Mouse (Mus musculus) monocyte, adult 2 months (primary cell): Measurements from ENCODE around the gene Olfr165.
"Not testable (repeated sequence)": the region's sequence is repeated elsewhere in the genome, so short reads cannot be mapped to it uniquely, and the experiment has no call there.

ENCODE experiments used
- DNase-seq, 2 experiments: peaks; one replicate each; pipeline ENCODE4 v3.0.0; 2022; ENCODE audit warnings: low spot score in 2 of 2, low read depth in 1 of 2

Gene Olfr165

GRCm38 (mm10) chr16:19423034-19423433 lies at the start of gene Olfr165:
TSS of gene Olfr165 (minus strand) at chr16:19423134.
- DNase-seq, result no peak

- DNase-seq, result no peak
Observed at GRCm38 (mm10) chr16:19464365-19464764, 41.4 kb upstream of the Olfr165 start.

- DNase-seq, result not testable (repeated sequence)
Observed at GRCm38 (mm10) chr16:19458741-19459140, 35.8 kb upstream of the Olfr165 start.

- no peak for DNase-seq
Observed at GRCm38 (mm10) chr16:19387984-19388383, 35.0 kb downstream of the Olfr165 start.
